Mouse (Mus musculus) cerebellum, postnatal 4 days (tissue): ENCODE data around the gene Slc22a16.
A peak's percentile ranks its signal among the peaks of the same experiment; 100 is the strongest.

Experiments used
- DNase-seq, 2 experiments: peaks; one replicate each; pipeline ENCODE4 v3.0.0; 2022; ENCODE audit warnings: low spot score in 2 of 2, mixed read lengths in 1 of 2

The Slc22a16 gene

DNA sequence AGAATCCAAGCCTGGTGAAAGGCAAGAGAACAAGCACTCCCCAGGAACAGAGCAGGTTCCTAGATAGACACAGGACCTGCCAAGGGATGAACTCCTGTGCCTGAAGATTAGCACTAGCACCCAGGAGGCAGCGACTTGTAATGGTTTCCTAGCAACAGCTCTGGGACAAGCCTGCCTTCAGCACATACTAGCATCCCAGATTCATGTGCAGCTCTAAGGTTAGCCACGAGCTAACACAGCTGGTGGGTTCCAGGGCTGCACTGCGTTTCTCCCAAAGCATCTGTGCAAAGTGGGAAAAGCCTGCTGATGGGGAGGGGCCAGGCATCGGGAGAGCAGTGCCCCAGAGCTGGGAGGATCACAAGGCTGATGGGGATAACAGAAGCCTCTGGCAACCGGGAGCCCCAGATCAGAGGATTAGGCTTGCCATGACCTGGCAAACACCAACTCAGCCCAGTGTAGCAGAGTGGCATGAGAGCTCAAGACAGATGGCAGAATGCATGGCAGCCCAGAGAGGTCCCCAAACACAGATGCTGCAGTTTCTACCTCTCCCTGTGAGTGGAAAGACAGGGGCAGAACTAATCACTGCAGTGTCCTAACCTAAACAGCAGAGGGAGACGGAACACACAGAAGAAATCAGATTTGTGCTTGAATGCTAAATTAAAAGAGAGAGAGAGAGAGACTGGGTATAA lies 34.7 kb downstream of the Slc22a16 start:
- DNase-seq = peak in 1 of 2 experiments; percentile 28

DNA sequence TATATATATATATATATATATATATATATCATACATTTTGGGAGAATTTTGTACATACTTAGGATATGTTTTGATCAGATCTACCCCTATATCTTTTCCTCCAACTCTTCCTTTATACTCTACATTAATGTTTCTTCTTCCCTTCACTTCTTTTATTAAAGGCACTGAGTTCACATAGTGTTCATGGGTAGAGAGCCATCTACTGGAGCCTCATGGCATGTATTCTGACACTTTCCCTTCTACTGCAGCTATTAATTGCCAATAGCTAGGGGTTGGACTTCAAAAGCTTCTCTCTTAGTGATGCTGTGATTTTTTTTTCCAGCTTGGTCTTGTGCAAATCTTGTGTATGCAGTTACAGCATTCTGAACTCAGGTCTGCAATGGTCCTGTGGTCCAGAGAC lies 47.8 kb downstream of the Slc22a16 start:
- no peak for DNase-seq

GRCm38 (mm10) chr10:40619760-40620159 lies 49.6 kb downstream of the Slc22a16 start:
- DNase-seq = no peak

- peak in 1 of 2 experiments; percentile 72 for DNase-seq
These were observed 59.0 kb downstream of the Slc22a16 start for GRCm38 (mm10) chr10:40629140-40629539.

GRCm38 (mm10) chr10:40629656-40630311 lies 59.6 kb downstream of the Slc22a16 start, which contains the start of gene Ddo:
Gene Ddo (plus strand): TSS chr10:40630011.
- peak in 1 of 2 experiments; percentile 27 for DNase-seq

- no peak for DNase-seq
These were observed 60.3 kb downstream of the Slc22a16 start for GRCm38 (mm10) chr10:40630457-40630856.

- DNase-seq = no peak
These were observed 60.8 kb downstream of the Slc22a16 start for GRCm38 (mm10) chr10:40630961-40631360.

GRCm38 (mm10) chr10:40632087-40632486 lies 62.0 kb downstream of the Slc22a16 start:
- DNase-seq = no peak

DNA sequence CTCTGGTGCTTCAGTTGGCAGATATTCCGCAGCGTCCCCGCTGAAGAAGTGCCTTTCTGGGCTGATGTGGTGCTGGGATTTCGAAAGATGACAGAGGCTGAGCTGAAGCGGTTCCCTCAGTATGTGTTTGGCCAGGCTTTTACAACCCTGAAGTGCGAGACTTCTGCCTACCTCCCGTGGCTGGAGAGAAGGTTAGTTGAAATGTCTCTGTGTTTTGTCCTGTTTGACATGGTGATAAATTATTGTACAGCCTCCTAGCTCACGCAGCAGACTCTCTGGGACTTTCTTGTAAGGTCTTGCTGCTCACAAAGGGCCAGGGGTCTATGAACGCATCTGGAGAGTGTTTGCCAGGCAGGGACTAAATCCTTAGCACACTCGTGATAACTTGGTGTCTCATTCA lies 67.2 kb downstream of the Slc22a16 start:
- no peak for DNase-seq

DNA sequence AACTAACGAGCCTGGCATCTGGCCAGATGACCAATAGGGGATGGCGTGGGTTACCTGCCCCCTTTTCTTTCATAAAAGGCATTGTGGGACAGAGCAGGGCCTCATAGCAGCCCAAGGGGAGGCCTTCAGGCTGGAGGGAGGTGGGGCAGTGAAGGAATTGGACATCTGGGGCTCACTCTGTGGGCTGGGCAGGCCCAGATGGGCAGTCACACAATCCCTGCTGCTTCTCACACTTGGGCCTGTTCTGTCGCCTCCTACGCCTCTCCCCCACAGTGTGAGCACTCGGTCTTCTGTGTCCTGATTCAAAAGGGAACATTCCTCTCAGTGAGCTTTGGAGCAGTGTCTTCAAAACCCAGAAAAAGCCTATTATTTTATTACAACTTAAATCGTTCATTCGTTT lies 68.1 kb downstream of the Slc22a16 start:
- DNase-seq = no peak

- peak in 1 of 2 experiments; percentile 22 for DNase-seq
These were observed 69.0 kb downstream of the Slc22a16 start for GRCm38 (mm10) chr10:40638823-40639819.

DNA sequence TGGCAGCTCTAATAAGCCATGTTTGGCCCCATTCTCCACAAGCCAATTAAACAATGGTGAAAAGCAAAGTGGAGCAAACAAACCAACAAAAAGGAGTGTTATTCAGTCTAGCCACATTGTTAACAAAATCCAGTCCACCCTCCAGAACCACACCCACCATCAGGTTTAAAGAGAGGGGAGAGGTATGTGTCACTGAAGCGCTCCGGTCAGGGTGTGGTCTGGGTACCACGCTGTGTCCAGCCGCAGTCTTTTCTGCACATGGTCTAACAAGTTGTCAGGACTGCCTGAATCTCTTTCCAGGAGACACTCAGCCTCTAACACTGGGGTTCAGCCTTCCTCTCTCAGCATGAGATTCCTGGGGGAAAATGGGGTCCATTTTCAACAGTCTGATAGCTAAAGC lies 70.3 kb downstream of the Slc22a16 start:
- no peak for DNase-seq

GRCm38 (mm10) chr10:40641901-40642300 lies 71.8 kb downstream of the Slc22a16 start:
- DNase-seq = no peak

GRCm38 (mm10) chr10:40643126-40643525 lies 73.0 kb downstream of the Slc22a16 start:
- no peak for DNase-seq

DNA sequence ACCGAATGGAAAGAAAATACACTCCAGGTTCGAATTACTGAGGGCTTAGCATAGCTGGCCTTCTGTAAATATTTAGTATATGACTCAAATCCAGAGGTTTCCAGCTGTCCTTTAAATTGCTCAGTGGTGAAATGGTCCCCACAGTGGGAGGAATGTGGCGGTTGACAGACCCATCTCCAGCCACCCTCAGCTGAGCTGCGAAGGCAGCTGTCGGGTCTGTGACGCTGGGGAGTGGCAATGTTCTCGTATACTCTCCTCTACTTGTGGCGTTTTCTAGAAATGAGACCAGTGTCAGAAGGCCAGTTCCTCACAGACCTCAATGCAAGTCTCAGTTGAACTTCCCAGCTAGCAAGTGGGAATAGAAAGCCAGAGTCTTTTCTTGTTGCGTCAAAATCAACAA lies 74.3 kb downstream of the Slc22a16 start:
- DNase-seq = no peak

- DNase-seq = no peak
These were observed 75.2 kb downstream of the Slc22a16 start for GRCm38 (mm10) chr10:40645346-40645745.

- no peak for DNase-seq
These were observed 78.6 kb downstream of the Slc22a16 start for GRCm38 (mm10) chr10:40648776-40649175.

GRCm38 (mm10) chr10:40649634-40650033 lies 79.5 kb downstream of the Slc22a16 start:
- DNase-seq = no peak

- DNase-seq = no peak
These were observed 81.5 kb downstream of the Slc22a16 start for GRCm38 (mm10) chr10:40651676-40652075.
